Mouse (Mus musculus) heart, postnatal 0 days (tissue): ENCODE measurements around the gene Grin1. TPM values are rescaled to one million over a fixed set of nuclear protein-coding genes. Genes with fewer than 3 reads are reported as not detected.

Experiments
- ATAC-seq: fragments of 200-750 bp; cut with Nextera tagmentation; 2 replicates; pipeline ENCODE4 v1.8.0; 2017; ENCODE audit warnings: low read depth, moderate number of reproducible peaks, moderate library complexity; ENCODE audit not compliant: insufficient read depth
- DNase-seq: peaks from one replicate; pipeline ENCODE4 v3.0.0-alpha.2; 2016; ENCODE audit warnings: low spot score
- H3K27ac ChIP-seq: fragments of 300-500 bp; sonication (generic); 2 replicates; pipeline ENCODE4 v1.5.1; 2014; ENCODE audit warnings: low read depth, mild to moderate bottlenecking
- H3K27me3 ChIP-seq: fragments of 300-500 bp; sonication (generic); 2 replicates; pipeline ENCODE4 v1.6.1; 2014; ENCODE audit warnings: low read length, mixed read lengths; ENCODE audit not compliant: control insufficient read depth, insufficient read depth
- H3K36me3 ChIP-seq: fragments of 300-500 bp; sonication (generic); replicated peaks from 2 replicates; pipeline ENCODE4 v1.6.1; 2014; ENCODE audit warnings: low read length, mixed read lengths; ENCODE audit not compliant: control insufficient read depth, insufficient read depth
- H3K4me1 ChIP-seq: fragments of 300-500 bp; sonication (generic); 2 replicates; pipeline ENCODE4 v1.6.1; 2014; ENCODE audit warnings: antibody characterized with exemption; ENCODE audit not compliant: control insufficient read depth, insufficient read depth
- H3K4me2 ChIP-seq: fragments of 300-500 bp; sonication (generic); 2 replicates; pipeline ENCODE4 v1.6.1; 2014; ENCODE audit warnings: low read depth, mild to moderate bottlenecking, low read length, moderate library complexity
- H3K4me3 ChIP-seq: fragments of 300-500 bp; sonication (generic); 2 replicates; pipeline ENCODE4 v1.5.1; 2014; ENCODE audit warnings: low read depth, low read length
- H3K9ac ChIP-seq: fragments of 300-500 bp; sonication (generic); replicated peaks from 2 replicates; pipeline ENCODE4 v1.6.1; 2014; ENCODE audit warnings: low read depth, low read length, mixed read lengths
- H3K9me3 ChIP-seq: fragments of 300-500 bp; sonication (generic); replicated peaks from 2 replicates; pipeline ENCODE4 v1.6.1; 2016; ENCODE audit warnings: low read length; ENCODE audit not compliant: control insufficient read depth
- CTCF ChIP-seq: IDR thresholded peaks from 2 replicates; pipeline ENCODE4 v1.5.1; 2016; ENCODE audit warnings: antibody characterized with exemption, control low read depth, low read depth
- EP300 ChIP-seq: IDR thresholded peaks from 2 replicates; pipeline ENCODE4 v1.6.1; 2016; ENCODE audit warnings: antibody characterized with exemption, low read depth
- WGBS: fragments of 180-500 bp; shearing (Covaris S2); extraction: QIAGEN DNeasy Blood & Tissue Kit; methylation state at CpG from one replicate; pipeline ENCODE4 v1.1.7; 2014; 5-methylcytosine and 5-hydroxymethylcytosine counted together
- polyA plus RNA-seq: library from polyadenylated mRNA; unstranded; fragments of >200 nt; fragmentation: Nextera tagmentation; extraction: Ambion mirVana; gene quantifications from 2 replicates; pipeline ENCODE4 v1.2.1, GENCODE M21; 2015
- total RNA-seq: library from RNA; depleted of rRNA; stranded (reverse); fragments of >200 nt; gene quantifications from 2 replicates; pipeline ENCODE4 v1.2.3, GENCODE M21; 2014; ENCODE audit warnings: low replicate concordance; rRNA removed

Gene Grin1
- total RNA-seq = 0.46 TPM in 1 of 2 replicates, not detected in the other
- polyA plus RNA-seq = not detected in 2 replicates

DNA sequence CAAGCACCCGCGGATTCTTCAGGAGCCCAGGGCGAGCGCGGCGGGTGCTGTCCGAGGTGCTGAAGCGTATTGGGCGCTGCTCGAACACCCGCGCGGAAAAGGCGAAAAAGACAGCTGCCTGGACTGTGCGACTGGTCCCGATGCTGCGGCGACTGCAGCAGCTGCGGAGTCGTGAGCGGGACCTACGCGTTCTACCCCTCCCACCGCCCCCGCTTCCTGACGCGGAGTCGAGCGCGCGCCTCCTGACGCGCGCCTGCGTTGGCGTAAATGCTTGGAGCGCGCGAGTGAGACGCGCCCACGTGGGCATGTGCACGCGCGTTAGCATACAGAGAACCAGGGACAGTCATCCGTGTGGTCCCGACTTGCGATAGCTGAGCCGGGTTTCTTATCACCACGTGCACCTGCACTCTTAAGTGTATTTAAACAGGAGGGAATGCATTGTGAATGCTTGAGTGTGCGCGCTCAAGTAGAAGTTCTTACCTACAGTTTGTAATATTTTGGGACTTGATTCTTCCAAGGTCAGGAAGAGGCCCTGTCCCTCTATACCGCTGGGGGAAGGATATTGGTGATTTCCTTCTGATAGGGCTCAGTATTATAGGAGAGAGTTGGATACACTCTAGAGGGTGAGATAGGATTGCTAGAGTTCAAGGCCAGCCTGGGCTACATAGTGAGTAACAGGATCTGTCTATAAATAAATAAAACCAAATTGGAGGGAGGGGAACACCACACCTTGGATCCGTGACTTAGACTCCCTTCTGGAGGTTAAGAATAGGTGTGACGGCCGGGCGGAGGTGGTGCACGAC is at the start of gene Grin1:
Gene Grin1, minus strand, starts transcription at position 217 of the 803 bp plus-strand sequence.
- H3K9me3 ChIP-seq = no peaks in the 10 kb centered on the region
- no peak within 1 kb of the TSS for H3K27ac ChIP-seq
- no peak within 1 kb of the TSS for H3K9ac ChIP-seq
- H3K4me2 ChIP-seq = peak within 1 kb of the TSS; percentile 46
- H3K27me3 ChIP-seq = peaks cover 41% of the 10 kb centered on the region
- WGBS = 9% methylated on average over 58 of the region's 58 CpGs
- peak; percentile 18 for DNase-seq
- no peaks in the 10 kb centered on the region for H3K4me1 ChIP-seq
- no peaks in the 10 kb centered on the region for H3K36me3 ChIP-seq
- ATAC-seq = peak; percentile 49
- H3K4me3 ChIP-seq = peak within 1 kb of the TSS; percentile 25
- TF ChIP-seq EP300 (no peak), CTCF (no peak)

DNA sequence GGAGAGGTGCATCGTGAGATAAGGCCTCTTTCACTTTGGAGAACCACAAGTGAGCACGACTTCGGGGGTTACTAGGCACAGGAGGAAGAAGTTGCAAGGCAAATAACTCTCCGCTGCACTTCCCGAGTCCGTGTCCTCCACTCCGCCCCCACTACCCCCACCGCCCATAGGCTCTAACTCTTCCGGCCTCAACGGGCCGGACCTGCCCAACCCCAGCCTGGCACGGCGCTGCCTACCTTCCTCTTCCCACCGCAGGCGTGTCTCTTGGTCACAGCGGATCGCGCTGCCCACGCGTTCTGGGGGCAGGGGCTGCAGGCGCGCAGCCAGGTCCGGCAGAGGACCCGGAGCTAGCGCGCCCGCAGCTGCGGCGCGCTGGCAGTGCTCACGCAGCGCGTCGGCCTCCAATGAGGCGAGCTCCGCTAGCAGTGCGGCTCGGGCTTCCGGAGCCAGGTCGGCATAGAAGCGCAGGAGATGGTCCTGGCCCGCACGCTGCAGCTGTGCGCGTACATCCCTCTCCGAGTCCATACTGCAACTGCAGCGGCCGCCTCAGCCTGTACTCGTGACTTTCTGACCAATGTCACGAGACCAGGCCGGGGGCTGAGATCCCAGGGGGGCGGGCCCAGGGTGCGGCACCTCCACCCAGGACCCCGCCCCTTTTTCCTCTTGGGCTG is 46.2 kb upstream of the Grin1 start, which contains the start of gene Uap1l1:
Gene Uap1l1, minus strand, starts transcription at position 592 of the 671 bp plus-strand sequence.
- H3K4me3 ChIP-seq = peak within 1 kb of the TSS; percentile 78
- peak within 1 kb of the TSS; percentile 57 for H3K9ac ChIP-seq
- peak; percentile 88 for ATAC-seq
- H3K4me2 ChIP-seq = peak within 1 kb of the TSS; percentile 100
- H3K27ac ChIP-seq = no peak within 1 kb of the TSS
- peak; percentile 64 for DNase-seq
- no peaks in the 10 kb centered on the region for H3K9me3 ChIP-seq
- under 1% methylated on average over 53 of the region's 54 CpGs for WGBS
- 0 out of 2 replicates have a peak, but pooled peaks cover 12% of the 10 kb centered on the region for H3K36me3 ChIP-seq
- H3K27me3 ChIP-seq = peaks cover 6% of the 10 kb centered on the region; the same call in 1 of the 2 replicates
- peaks cover 12% of the 10 kb centered on the region for H3K4me1 ChIP-seq
- no peak for TF ChIP-seq EP300
- TF ChIP-seq CTCF = no peak

DNA sequence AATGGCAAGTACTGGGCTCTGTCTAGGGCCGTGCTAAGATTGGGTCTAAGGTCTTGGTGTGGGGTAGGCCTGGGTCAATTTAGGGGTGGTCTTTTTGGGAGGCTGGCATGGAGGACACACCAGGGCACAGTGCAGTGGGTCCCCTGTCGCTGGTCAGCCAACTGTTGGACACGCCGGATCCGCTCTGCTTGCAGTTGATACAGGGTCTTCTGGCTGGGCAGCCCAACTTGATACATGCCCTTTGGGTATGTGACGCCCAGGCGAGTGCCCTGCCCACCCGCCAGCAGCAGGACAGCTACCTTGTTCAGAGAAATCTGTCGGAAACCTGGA is 45.7 kb upstream of the Grin1 start:
- TF ChIP-seq EP300 = no peak
- TF ChIP-seq CTCF = no peak
- H3K4me3 ChIP-seq = peak overlapping the region; percentile 78
- no peak overlapping the region for H3K27ac ChIP-seq
- no peak for DNase-seq
- peak overlapping the region; percentile 57 for H3K9ac ChIP-seq
- 0 out of 2 replicates have a peak, but pooled peaks cover 12% of the 10 kb centered on the region for H3K36me3 ChIP-seq
- peak overlapping the region; percentile 100 for H3K4me2 ChIP-seq
- H3K27me3 ChIP-seq = peaks cover 6% of the 10 kb centered on the region; the same call in 1 of the 2 replicates
- ATAC-seq = no peak
- 42% methylated on average over 9 of the region's 9 CpGs for WGBS
- no peaks in the 10 kb centered on the region for H3K9me3 ChIP-seq
- H3K4me1 ChIP-seq = peaks cover 12% of the 10 kb centered on the region

DNA sequence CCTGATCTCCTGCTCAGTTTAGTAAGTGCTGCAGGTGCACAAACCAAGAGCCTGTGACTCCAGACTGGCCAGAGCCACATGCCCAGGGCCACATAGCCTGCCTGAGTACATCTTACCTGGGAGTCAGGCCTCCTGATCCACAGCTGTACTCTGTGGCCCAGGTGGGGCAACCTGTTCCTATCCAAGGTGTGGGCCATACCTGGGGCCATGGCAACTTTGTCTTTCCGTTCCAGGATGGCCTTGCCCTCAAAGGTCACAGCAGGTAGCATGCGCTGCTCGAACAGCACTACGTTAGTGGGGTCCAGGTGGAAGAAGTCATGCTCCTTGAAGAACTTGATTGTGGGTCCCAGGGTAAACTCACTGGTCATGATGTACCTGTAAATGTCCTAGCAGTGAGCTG is 45.3 kb upstream of the Grin1 start:
- TF ChIP-seq EP300 (no peak), CTCF (no peak)
- ATAC-seq (no peak), DNase-seq (no peak)
- Histone ChIP-seq H3K36me3 (0 out of 2 replicates have a peak, but pooled peaks cover 12% of the 10 kb centered on the region), H3K9me3 (no peaks in the 10 kb centered on the region), H3K4me3 (no peak overlapping the region), H3K4me2 (peak overlapping the region; percentile 100; the same call in 1 of the 2 replicates), H3K4me1 (peaks cover 12% of the 10 kb centered on the region), H3K9ac (0 out of 2 replicates have a peak overlapping the region, but pooled peaks have one; percentile 57), H3K27ac (no peak overlapping the region), H3K27me3 (peaks cover 6% of the 10 kb centered on the region; the same call in 1 of the 2 replicates)
- WGBS = 93% methylated on average over 4 of the region's 4 CpGs

DNA sequence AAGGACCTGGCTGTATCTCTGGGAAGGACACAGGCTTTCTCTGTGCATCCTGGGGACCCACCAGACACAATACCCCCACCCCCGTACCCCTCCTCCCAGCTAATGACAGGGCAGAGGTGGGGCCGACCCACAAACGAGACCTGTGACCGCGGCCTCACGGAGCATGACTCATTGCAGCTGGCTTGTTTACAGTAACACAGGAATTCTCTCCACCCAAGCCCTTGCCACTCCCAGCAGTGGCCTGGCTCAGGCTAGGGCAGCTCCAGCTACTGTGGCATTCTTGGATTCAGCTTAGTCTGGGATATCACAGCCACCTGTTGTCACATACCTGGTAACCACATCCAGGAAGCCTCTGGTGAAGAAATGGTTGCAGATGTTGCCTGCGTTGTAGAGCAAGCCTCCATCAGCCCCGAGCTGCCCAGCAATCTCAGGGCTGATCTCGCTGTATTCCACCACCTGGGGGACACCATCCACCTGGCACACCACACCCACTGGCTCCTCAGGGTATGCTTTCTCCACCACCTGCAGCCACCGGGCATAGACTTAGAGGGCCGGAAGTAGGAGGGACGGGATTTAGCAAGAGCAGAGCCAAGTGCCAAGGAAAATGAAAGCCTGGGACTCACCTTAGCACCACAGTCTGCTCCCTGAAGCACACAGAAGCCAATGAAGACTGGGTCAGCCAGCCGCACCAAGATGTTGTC is 44.6 kb upstream of the Grin1 start:
- TF ChIP-seq CTCF = no peak
- TF ChIP-seq EP300 = no peak
- H3K9me3 ChIP-seq = no peaks in the 10 kb centered on the region
- H3K9ac ChIP-seq = no peak overlapping the region
- H3K4me2 ChIP-seq = no peak overlapping the region
- DNase-seq (no peak), ATAC-seq (no peak)
- H3K4me1 ChIP-seq = peaks cover 12% of the 10 kb centered on the region
- H3K27ac ChIP-seq = no peak overlapping the region
- H3K27me3 ChIP-seq = peaks cover 6% of the 10 kb centered on the region; the same call in 1 of the 2 replicates
- no peak overlapping the region for H3K4me3 ChIP-seq
- 64% methylated on average over 13 of the region's 13 CpGs for WGBS
- H3K36me3 ChIP-seq = 0 out of 2 replicates have a peak, but pooled peaks cover 12% of the 10 kb centered on the region
